Mouse (Mus musculus): ENCODE measurements around the gene Tmem52.
"Not testable (repeated sequence)": the region's sequence is repeated elsewhere in the genome, so short reads cannot be mapped to it uniquely, and the experiment has no call there.

Gene Tmem52

GRCm38 (mm10) chr4:155471406-155471805 is 2.5 kb downstream of the Tmem52 start:
- no peak for DNase-seq (ENCODE audit: low spot score in 2 of 2)

GRCm38 (mm10) chr4:155472716-155473290 is 3.9 kb downstream of the Tmem52 start:
- DNase-seq (ENCODE audit: low spot score in 2 of 2), result no peak

GRCm38 (mm10) chr4:155473319-155473718 is 4.4 kb downstream of the Tmem52 start:
- DNase-seq (ENCODE audit: low spot score in 2 of 2), result no peak

GRCm38 (mm10) chr4:155473796-155474195 is 4.9 kb downstream of the Tmem52 start:
- DNase-seq (ENCODE audit: low spot score in 2 of 2), result not testable (repeated sequence)

- DNase-seq (ENCODE audit: low spot score in 2 of 2), result peak in 1 of 2 experiments; percentile 74
These were observed 12.6 kb downstream of the Tmem52 start for GRCm38 (mm10) chr4:155481381-155482124.

- DNase-seq (ENCODE audit: low spot score in 2 of 2), result no peak
These were observed 13.2 kb downstream of the Tmem52 start for GRCm38 (mm10) chr4:155482125-155482480.

GRCm38 (mm10) chr4:155482733-155483540 is 14.0 kb downstream of the Tmem52 start:
- no peak for DNase-seq (ENCODE audit: low spot score in 2 of 2)

- no peak for DNase-seq (ENCODE audit: low spot score in 2 of 2)
These were observed 16.6 kb downstream of the Tmem52 start for GRCm38 (mm10) chr4:155485521-155485920.

GRCm38 (mm10) chr4:155487746-155488145 is 18.8 kb downstream of the Tmem52 start:
- no peak for DNase-seq (ENCODE audit: low spot score in 2 of 2)

GRCm38 (mm10) chr4:155488232-155489025 is 19.5 kb downstream of the Tmem52 start:
- no peak for DNase-seq (ENCODE audit: low spot score in 2 of 2)

GRCm38 (mm10) chr4:155489101-155489970 is 20.4 kb downstream of the Tmem52 start:
- no peak for DNase-seq (ENCODE audit: low spot score in 2 of 2)

GRCm38 (mm10) chr4:155490456-155490855 is 21.5 kb downstream of the Tmem52 start:
- no peak for DNase-seq (ENCODE audit: low spot score in 2 of 2)

- peak; percentile 62 to 90 for DNase-seq (ENCODE audit: low spot score in 2 of 2)
These were observed 22.1 kb downstream of the Tmem52 start, which contains the start of gene Gnb1 for GRCm38 (mm10) chr4:155490990-155491504. Gnb1 (plus strand) TSS chr4:155491361.

- no peak for DNase-seq (ENCODE audit: low spot score in 2 of 2)
These were observed 22.7 kb downstream of the Tmem52 start for GRCm38 (mm10) chr4:155491529-155492130.

GRCm38 (mm10) chr4:155492131-155492633 is 23.3 kb downstream of the Tmem52 start:
- peak in 1 of 2 experiments; percentile 37 for DNase-seq (ENCODE audit: low spot score in 2 of 2)

GRCm38 (mm10) chr4:155494891-155495290 is 26.0 kb downstream of the Tmem52 start:
- DNase-seq (ENCODE audit: low spot score in 2 of 2), result no peak

- DNase-seq (ENCODE audit: low spot score in 2 of 2), result no peak
These were observed 29.0 kb downstream of the Tmem52 start for GRCm38 (mm10) chr4:155497963-155498362.

- DNase-seq (ENCODE audit: low spot score in 2 of 2), result no peak
These were observed 32.2 kb downstream of the Tmem52 start for GRCm38 (mm10) chr4:155501126-155501525.

GRCm38 (mm10) chr4:155505067-155505466 is 36.2 kb downstream of the Tmem52 start:
- no peak for DNase-seq (ENCODE audit: low spot score in 2 of 2)
